Mouse (Mus musculus) ES-E14 (cell line): Measurements from ENCODE around the gene Scin.

Experiments
- CHD2 ChIP-seq: IDR thresholded peaks from 2 replicates; pipeline ENCODE4 v1.6.1; 2014; ENCODE audit warnings: mild to moderate bottlenecking, low read depth, low read length, inconsistent platforms
- HCFC1 ChIP-seq: IDR thresholded peaks from 2 replicates; pipeline ENCODE4 v1.6.1; 2012; ENCODE audit warnings: low read length, inconsistent platforms, borderline replicate concordance; ENCODE audit not compliant: insufficient read depth
- MAFK ChIP-seq: IDR thresholded peaks from 2 replicates; pipeline ENCODE4 v1.6.1; 2014; ENCODE audit warnings: mild to moderate bottlenecking, low read depth, low read length, inconsistent platforms; ENCODE audit not compliant: insufficient read depth
- ZNF384 ChIP-seq: IDR thresholded peaks from 2 replicates; pipeline ENCODE4 v1.6.1; 2012; ENCODE audit warnings: low read depth, low read length, inconsistent platforms

GRCm38 (mm10) chr12:40117045-40117444, 17.0 kb downstream of the Scin start:
- TF ChIP-seq HCFC1 = no peak
- no peak for TF ChIP-seq MAFK
- TF ChIP-seq CHD2 = no peak
- TF ChIP-seq ZNF384 = no peak
